Mouse (Mus musculus) mesoderm, embryonic 11.5 days (tissue): Measurements from ENCODE around the gene Trim58.

Experiments used
- DNase-seq: peaks from one replicate; pipeline ENCODE4 v3.0.0-alpha.2; 2012; ENCODE audit warnings: low read depth, low spot score

Trim58 gene

GRCm38 (mm10) chr11:58640272-58640867 lies at the start of gene Trim58:
Trim58 (plus strand) TSS chr11:58640465.
- peak; percentile 39 for DNase-seq

- DNase-seq = no peak
Observed at GRCm38 (mm10) chr11:58594814-58595213, 45.5 kb upstream of the Trim58 start, which contains the start of gene Olfr324. Olfr324 (plus strand) TSS chr11:58595114.

DNA sequence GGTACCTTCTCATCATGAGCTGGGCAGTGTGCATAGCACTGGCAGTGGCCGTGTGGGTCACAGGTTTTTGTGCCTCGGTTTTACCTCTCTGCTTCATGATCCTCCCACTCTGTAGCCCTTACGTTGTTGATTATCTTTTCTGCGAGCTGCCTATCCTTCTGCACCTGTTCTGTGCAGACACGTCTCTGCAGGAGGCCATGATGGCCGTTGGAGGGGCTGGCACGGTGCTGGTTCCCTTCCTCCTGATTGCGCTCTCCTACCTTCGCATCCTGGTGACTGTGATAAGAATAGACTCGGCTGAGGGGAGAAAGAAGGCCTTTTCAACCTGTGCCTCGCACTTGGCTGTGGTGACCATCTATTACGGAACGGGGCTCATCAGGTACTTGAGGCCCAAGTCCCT lies 42.4 kb upstream of the Trim58 start:
- DNase-seq = no peak

GRCm38 (mm10) chr11:58602062-58602461 lies 38.2 kb upstream of the Trim58 start:
- DNase-seq = no peak

- DNase-seq = no peak
Observed at GRCm38 (mm10) chr11:58602800-58603560, 37.3 kb upstream of the Trim58 start.

GRCm38 (mm10) chr11:58604688-58605087 lies 35.6 kb upstream of the Trim58 start:
- no peak for DNase-seq

DNA sequence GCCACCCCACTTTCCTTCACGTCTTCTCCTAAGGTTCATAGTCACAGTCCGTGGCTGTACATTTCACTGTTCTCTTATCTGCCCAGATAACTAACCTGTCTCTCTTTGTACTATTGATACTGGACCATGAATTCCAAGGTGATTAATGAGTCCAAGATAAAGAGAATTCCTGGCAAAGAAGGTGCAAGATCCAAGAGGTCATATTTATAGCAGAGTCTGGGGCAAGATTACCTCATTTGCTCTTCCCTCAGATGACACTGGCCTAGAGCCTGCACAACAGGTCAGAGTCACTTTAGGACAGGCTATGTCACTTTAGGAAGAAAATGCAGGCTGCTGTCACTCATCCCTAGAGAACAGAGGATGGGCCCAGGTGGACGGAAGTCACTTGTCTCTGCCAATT lies 35.0 kb upstream of the Trim58 start:
- no peak for DNase-seq

DNA sequence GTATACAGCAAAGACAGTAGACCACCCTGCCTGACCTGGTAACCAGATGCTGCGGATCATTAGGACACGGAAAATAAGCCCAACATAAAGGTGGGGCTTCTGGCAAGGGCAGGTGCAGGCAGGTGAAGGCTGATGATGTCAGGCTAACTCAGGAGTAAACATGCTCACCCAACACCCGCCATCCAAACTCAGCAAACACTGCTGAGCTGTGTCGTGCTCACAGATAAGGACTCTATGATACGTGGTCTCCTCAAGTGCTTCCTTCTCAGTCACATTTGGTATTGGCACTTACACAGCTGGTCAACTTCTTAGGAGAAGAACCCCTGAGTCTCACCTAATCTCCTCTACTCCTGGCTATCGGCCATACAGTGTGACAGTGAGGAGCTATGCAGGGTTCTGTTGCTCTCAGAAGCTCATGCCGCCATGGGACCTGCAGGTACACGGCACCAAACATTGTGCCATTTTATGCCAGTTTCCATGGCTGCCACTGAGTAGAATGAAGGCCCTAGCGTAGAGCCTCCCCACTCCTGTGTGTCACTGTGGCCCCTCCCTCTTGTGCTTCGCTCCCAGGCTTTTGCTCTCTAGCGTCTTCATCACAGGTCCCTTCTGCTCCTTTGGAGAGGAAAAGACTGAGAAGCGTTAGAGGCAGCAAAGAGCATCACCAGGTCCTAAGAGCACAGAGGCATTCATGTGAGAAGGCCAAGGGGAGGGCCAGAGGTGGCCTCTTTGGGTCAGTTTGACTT lies 33.9 kb upstream of the Trim58 start:
- no peak for DNase-seq

- DNase-seq = no peak
Observed at GRCm38 (mm10) chr11:58607030-58607429, 33.2 kb upstream of the Trim58 start.

GRCm38 (mm10) chr11:58613359-58613758 lies 26.9 kb upstream of the Trim58 start:
- no peak for DNase-seq

DNA sequence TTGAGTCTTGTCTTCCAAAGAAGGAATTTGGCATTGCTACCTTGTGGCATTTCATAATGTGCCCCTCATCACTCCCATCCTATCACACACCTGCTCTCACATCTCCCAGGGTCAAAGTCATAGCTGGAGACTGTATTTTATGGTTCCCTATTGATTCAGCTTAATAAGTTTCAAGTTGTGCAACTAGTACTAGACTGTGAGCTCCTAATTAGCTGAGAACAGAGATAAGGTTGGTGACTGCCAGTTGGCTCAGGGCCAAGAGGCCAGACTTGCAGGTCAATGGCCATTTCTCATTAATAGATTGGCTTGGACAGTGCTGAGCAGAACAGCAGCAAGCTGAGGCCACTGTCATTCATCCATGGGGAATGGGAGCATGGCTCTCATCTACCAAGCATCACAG lies 25.7 kb upstream of the Trim58 start:
- DNase-seq = no peak

DNA sequence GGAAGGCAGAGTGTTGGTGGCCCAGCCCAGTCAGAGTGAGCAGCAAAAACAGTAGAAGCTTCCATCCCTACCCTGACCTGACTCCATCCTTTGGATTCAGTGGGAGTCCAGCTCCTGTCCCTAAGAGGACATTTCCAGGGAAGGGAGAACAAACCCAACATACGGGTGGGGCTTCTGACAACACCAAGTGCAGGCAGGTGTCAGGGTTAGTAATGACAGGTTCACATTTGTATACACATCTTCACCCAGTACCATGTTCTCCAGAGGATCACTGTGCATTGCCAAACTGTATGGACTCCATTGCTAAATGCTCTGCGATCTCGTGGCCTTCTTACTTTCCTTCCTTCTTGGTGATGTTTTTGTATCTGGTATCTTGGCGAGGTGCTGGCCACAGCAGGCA lies 24.3 kb upstream of the Trim58 start, which contains the start of gene 2210407C18Rik:
2210407C18Rik (minus strand) TSS at position 101 of the 400 bp plus-strand sequence.
- DNase-seq = no peak

GRCm38 (mm10) chr11:58618369-58618768 lies 21.9 kb upstream of the Trim58 start:
- DNase-seq = no peak

DNA sequence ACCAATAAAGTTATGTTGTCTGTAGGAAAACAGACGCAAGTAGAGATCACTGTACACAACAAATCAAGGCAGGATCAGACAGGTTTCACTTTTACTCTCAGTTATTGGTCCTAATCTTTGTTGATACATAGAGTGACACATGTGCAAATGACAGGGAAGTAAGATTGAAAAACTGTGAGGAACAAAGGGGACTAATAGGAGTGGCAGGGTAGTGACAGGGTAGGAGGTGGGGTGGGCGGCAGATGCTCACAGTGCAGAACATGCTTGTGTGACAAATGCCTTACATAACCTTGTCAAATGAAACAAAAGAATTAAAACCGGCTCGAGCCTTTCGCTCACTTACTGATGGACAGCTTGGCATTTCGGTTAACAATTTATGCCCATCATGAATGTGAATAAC lies 21.5 kb upstream of the Trim58 start:
- DNase-seq = no peak

- no peak for DNase-seq
Observed at GRCm38 (mm10) chr11:58626146-58626545, 14.1 kb upstream of the Trim58 start.

GRCm38 (mm10) chr11:58630401-58630800 lies 9.9 kb upstream of the Trim58 start, which contains the start of gene Olfr323:
Olfr323 (minus strand) TSS chr11:58630501.
- no peak for DNase-seq

- no peak for DNase-seq
Observed at GRCm38 (mm10) chr11:58634878-58635277, 5.4 kb upstream of the Trim58 start.

- peak; percentile 70 for DNase-seq
Observed at GRCm38 (mm10) chr11:58636376-58636977, 3.8 kb upstream of the Trim58 start.

DNA sequence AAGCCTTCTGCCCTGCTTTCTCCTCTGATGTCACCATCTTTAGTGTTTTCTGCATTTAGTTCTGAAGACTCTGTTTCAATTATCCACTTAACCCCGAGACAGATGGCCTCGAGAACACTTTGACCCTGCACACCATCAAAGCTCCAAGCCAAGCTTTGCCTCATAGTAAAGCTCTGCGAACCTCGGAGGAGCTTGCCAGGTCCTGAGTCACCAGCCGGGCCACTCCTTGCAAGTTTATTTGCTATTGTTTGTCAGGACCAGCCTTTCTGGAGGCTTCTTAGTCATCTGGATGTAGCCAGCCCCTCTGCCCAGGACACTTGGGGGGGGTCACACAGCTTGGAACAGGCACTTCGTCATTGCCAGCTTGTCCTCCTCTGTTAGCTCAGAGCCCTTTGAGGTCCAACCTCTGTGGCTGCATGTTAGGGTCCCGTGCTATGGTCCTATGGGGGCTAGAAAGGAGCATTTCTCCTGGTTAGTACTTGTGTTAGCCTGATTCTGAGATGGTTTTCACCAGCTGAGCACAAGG lies 2.0 kb upstream of the Trim58 start:
- no peak for DNase-seq

DNA sequence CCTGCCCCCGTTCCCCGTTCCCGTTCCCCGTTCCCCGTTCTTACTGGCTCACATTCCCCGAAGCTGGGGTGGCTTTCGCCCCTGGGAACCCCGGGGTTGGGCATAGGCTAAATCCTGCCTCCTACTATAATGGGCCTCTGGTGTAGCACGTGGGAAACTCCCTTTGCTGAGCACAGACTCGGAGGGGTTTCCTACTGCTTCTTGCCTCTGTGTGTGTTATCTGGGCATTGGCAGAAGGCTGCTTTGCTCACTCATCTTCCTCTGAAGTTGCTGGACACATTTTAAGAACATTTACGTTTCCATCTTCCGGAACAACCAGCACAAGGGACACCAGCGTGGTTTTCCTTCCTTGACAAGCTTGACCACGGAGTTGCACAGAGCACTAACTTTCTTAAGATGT lies 792 bp downstream of the Trim58 start:
- DNase-seq = no peak

GRCm38 (mm10) chr11:58641638-58642358 lies 1.5 kb downstream of the Trim58 start:
- DNase-seq = no peak
